Mouse (Mus musculus) urinary bladder, postnatal 0 days (tissue): Measurements from ENCODE around the gene Tbc1d21. TPM values are rescaled to one million over a fixed set of nuclear protein-coding genes. Genes with fewer than 3 reads are reported as not detected.

ENCODE experiments used
- polyA plus RNA-seq: library from polyadenylated mRNA; unstranded; fragments of >200 nt; fragmentation: Nextera tagmentation; extraction: Ambion mirVana; gene quantifications from 2 replicates; pipeline ENCODE4 v1.2.1, GENCODE M21; 2015

Tbc1d21 gene
- polyA plus RNA-seq: not detected in 2 replicates

DNA sequence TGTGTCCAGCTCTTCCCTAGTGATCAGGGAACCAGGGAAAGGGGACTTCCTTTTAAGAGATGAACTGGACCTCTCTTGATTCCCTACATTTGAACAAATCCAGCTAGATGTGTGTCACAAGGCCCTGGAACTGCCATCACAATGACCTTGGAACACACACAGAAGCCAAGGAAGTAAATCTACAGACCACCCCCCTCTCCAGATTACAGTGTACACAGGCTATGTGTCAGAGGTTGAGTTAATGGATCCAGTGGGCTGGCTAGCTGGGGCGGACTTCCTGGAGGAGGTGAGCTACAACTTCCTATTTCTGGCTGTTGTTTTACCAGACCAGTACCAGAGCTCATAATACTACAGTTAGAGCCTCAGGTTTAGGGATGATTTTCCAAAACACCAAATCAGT lies at the start of gene Tbc1d21:
Gene Tbc1d21, minus strand, starts transcription at position 101 of the 400 bp plus-strand sequence.

DNA sequence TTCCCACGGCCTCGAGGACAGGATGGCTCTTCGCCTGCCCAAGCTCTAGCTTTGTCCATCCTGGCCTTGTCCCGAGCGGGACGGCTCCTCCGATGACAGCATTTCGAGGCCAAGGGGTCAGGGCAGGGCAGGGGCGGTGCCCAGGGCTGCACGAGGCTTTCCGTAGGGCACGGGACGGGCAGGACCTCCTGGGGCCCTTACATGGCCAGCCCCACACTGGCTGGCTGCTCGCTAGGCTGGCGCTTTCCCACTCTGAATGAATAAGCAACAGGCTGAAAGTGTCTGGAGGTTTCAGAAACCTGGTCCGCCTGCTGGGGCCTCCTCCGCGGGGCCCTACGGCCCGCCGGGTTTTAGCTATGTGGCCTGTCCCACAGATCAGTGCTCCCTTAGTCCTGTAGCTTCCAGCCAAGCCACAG lies 57.3 kb downstream of the Tbc1d21 start, which contains the start of gene Loxl1:
Gene Loxl1, minus strand, starts transcription at position 243 of the 416 bp plus-strand sequence.

Other genes with a start within 250 kb of the Tbc1d21 start
- gene Islr, start 166.1 kb downstream of the Tbc1d21 start, polyA plus RNA-seq: 85.1 and 85.6 TPM in 2 replicates
- gene Islr2, start 166.1 kb downstream of the Tbc1d21 start, polyA plus RNA-seq: 0.11 and 0.18 TPM in 2 replicates
- gene Pml, start 120.7 kb downstream of the Tbc1d21 start, polyA plus RNA-seq: 10.4 and 10.8 TPM in 2 replicates
- gene Stoml1, start 117.3 kb downstream of the Tbc1d21 start, polyA plus RNA-seq: 33.5 and 34.3 TPM in 2 replicates
- gene Loxl1, start 57.3 kb downstream of the Tbc1d21 start, polyA plus RNA-seq: 121 and 138 TPM in 2 replicates
- gene Insyn1, start 118.1 kb upstream of the Tbc1d21 start, polyA plus RNA-seq: 0.45 and 0.60 TPM in 2 replicates
- gene Cd276, start 185.0 kb upstream of the Tbc1d21 start, polyA plus RNA-seq: 11.7 and 12.3 TPM in 2 replicates
- gene Nptn, start 211.8 kb upstream of the Tbc1d21 start, polyA plus RNA-seq: 238 and 255 TPM in 2 replicates